In the genomic region with DNA sequence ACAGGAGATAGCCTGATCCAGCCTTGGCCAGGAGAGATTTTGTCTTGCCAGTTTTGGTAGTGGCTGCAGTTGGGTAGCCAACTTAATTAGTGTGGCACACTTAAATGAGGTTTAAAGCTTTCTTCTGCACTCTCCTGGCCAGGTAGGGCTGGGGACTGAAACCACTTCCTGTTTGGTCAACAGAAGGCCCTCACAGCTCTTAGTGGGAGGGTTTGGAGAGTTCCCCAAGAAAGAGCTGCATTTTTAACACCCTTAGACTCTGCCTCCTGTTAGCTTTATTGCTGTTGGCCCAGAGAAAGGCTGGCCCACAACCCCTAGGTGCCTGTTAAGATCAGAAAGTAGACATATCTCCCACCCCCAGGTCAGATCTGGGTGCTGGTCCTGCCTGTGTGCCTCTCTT, we compare ENCODE assay signal across 21 mouse cellular contexts. TPM values are rescaled to one million over a fixed set of nuclear protein-coding genes. Genes with fewer than 3 reads are reported as not detected.
DNase-seq lines count a peak whose midpoint lies in the region; ATAC-seq and TF ChIP-seq lines count a peak whose summit lies in the region.
"Had no signal": no experiment of that assay in that cellular context is flagged by ENCODE, and none has a peak within 500 bp of the region (broad histone marks: within the 10 kb centered on the region; RNA-seq: fewer than 3 reads in every experiment).

No protein-coding gene starts in this region.

- H3K27me3 ChIP-seq in heart, adult 2 months (ENCODE audit: control insufficient read depth, insufficient read depth, low read length): no peaks in the 10 kb centered on the region
- H3K27me3 ChIP-seq in spleen, adult 2 months (ENCODE audit: control insufficient read depth, insufficient read depth, low read length): no peaks in the 10 kb centered on the region
- H3K27me3 ChIP-seq: forebrain, embryonic 13.5 days; hindbrain, embryonic 12.5 days; midbrain, embryonic 13.5 days had no signal

- ATAC-seq in hematopoietic stem cell, adult 5-6 weeks (replicated peaks in 1 of 2; ENCODE audit: insufficient read depth in 1 of 2, low FRiP score in 2 of 2, low TSS enrichment in 1 of 2, low read depth in 1 of 2, poor library complexity in 2 of 2, severe bottlenecking in 2 of 2): peak; percentile 60 to 73; a peak in 3 of 4 replicates
- ATAC-seq in neutrophil, adult 5-6 weeks (ENCODE audit: extremely low read depth, insufficient number of reproducible peaks, low FRiP score, poor library complexity, severe bottlenecking): peak; percentile 61
- ATAC-seq: forebrain, embryonic 13.5 days; inflammation-experienced regulatory T-cells, adult 6 months; midbrain, embryonic 13.5 days had no signal

- no peak for TF ChIP-seq POLR2A in heart, adult 2 months (IDR thresholded peaks at IDR 0.05; ENCODE audit: insufficient read depth, low read depth, low read length)
- no peak for TF ChIP-seq POLR2A in spleen, adult 2 months (IDR thresholded peaks at IDR 0.05; ENCODE audit: low read depth, low read length)

- H3K4me3 ChIP-seq in heart, adult 2 months: no peak overlapping the region
- no peak overlapping the region for H3K4me3 ChIP-seq in spleen, adult 2 months (ENCODE audit: extremely low read depth, insufficient read depth, insufficient read length)
- H3K4me3 ChIP-seq: forebrain, embryonic 13.5 days; hindbrain, embryonic 12.5 days; midbrain, embryonic 13.5 days had no signal

- no peak overlapping the region for H3K9ac ChIP-seq in heart, adult 2 months (ENCODE audit: low read depth, low read length)
- H3K9ac ChIP-seq: forebrain, embryonic 13.5 days; hindbrain, embryonic 12.5 days; liver, embryonic 14.5 days; midbrain, embryonic 13.5 days had no signal

- H3K27ac ChIP-seq in heart, adult 2 months: peak overlapping the region; percentile 9; the same call in 1 of the 2 replicates
- H3K27ac ChIP-seq in spleen, adult 2 months (ENCODE audit: insufficient read depth, low read length): peak overlapping the region; percentile 70
- H3K27ac ChIP-seq: forebrain, embryonic 13.5 days; hindbrain, embryonic 12.5 days; liver, embryonic 14.5 days; midbrain, embryonic 13.5 days had no signal

- peaks cover 13% of the 10 kb centered on the region for H3K4me1 ChIP-seq in heart, adult 2 months (ENCODE audit: control insufficient read depth, insufficient read depth, low read length)
- H3K4me1 ChIP-seq in spleen, adult 2 months (ENCODE audit: control insufficient read depth, insufficient read depth, insufficient read length): peaks cover 11% of the 10 kb centered on the region
- H3K4me1 ChIP-seq: forebrain, embryonic 13.5 days; hindbrain, embryonic 12.5 days; midbrain, embryonic 13.5 days had no signal

- intact Hi-C loops in heart, adult 2 months (cut with DNase I): no loop called here

- no peak for TF ChIP-seq EP300 in heart, adult 2 months (IDR thresholded peaks at IDR 0.05; ENCODE audit: insufficient read depth, low read depth, low read length)

- no peak for TF ChIP-seq CTCF in heart, adult 2 months (IDR thresholded peaks at IDR 0.05)
- TF ChIP-seq CTCF in spleen, adult 2 months (IDR thresholded peaks at IDR 0.05; ENCODE audit: extremely low read depth, insufficient read depth, insufficient read length, insufficient replicate concordance): no peak

- H3K79me2 ChIP-seq in heart, adult 2 months (replicated peaks; ENCODE audit: control insufficient read depth, insufficient read depth, low read length): 0 out of 2 replicates have a peak, but pooled peaks cover 1% of the 10 kb centered on the region

- H3K36me3 ChIP-seq in heart, adult 2 months (ENCODE audit: control insufficient read depth, insufficient read depth, low read length): peaks cover 18% of the 10 kb centered on the region
- H3K36me3 ChIP-seq in spleen, adult 2 months (ENCODE audit: control insufficient read depth, insufficient read depth, low read length): no peaks in the 10 kb centered on the region
- H3K36me3 ChIP-seq: hindbrain, embryonic 12.5 days; midbrain, embryonic 13.5 days had no signal

- DNase-seq in heart, adult 2 months: no peak
- no peak for DNase-seq in heart, adult 8-10 months (ENCODE audit: low spot score)
- no peak for DNase-seq in spleen, adult 2 months (ENCODE audit: low read depth in 1 of 2, low spot score in 2 of 2)
- no peak for DNase-seq in spleen, postnatal 14 days (ENCODE audit: low spot score in 2 of 2)
- DNase-seq in thymus, adult 18-20 months: no peak
- DNase-seq in layer of hippocampus, adult 9-10 months (ENCODE audit: low spot score): no peak
- DNase-seq: adrenal gland, adult 8-10 months; cerebellum, postnatal 10 days; gastrocnemius, postnatal 25 days; kidney, adult 8-10 months; kidney, postnatal 25 days; right cerebral cortex, postnatal 14 days; spleen, adult 18-20 months; thymus, postnatal 25 days had no signal

RNA-seq across cellular contexts. Expression of gene Grk5, which starts 45.5 kb away (rescaled TPM):
- total RNA-seq in heart, adult 2 months (2021): 10 to 100 TPM; 25.1 to 32.4 TPM
- polyA plus RNA-seq in heart, adult 2 months (2012; rRNA removed): 4.1 and 9.3 TPM in 2 replicates
- 10 to 100 TPM; 21.4 to 45.5 (median 35.8) TPM for total RNA-seq in heart, adult 8-10 months (2022)
- 2.0 and 2.1 TPM in 2 replicates for polyA plus RNA-seq in spleen, adult 2 months (2012; rRNA removed)
- total RNA-seq in hematopoietic stem cell, adult 5-6 weeks (2017): 4.8 and 8.4 TPM in 2 replicates
- total RNA-seq in neutrophil, adult 5-6 weeks (2017): 18.9 and 19.2 TPM in 2 replicates
